In genomic region chr11:87666256-87667035, GRCm38 (mm10) we compare ENCODE assay signal across 12 mouse cellular contexts. TPM values are rescaled to one million over a fixed set of nuclear protein-coding genes. Genes with fewer than 3 reads are reported as not detected.
DNase-seq lines count a peak whose midpoint lies in the region; ATAC-seq lines count a peak whose summit lies in the region.
"Had no signal": no experiment of that assay in that cellular context is flagged by ENCODE, and none has a peak within 500 bp of the region (broad histone marks: within the 10 kb centered on the region; RNA-seq: fewer than 3 reads in every experiment).

No protein-coding gene starts in this region.

- no peak for ATAC-seq in kidney, embryonic 16.5 days (ENCODE audit: low FRiP score, low TSS enrichment)
- ATAC-seq in embryonic facial prominence, embryonic 15.5 days (ENCODE audit: insufficient number of reproducible peaks, low FRiP score, low TSS enrichment, low read depth) = no peak
- no peak for ATAC-seq in liver, embryonic 16.5 days (ENCODE audit: low read depth)
- ATAC-seq: activated CD4-positive, CD25-positive, alpha-beta regulatory T cell, adult 4 months had no signal

- 0 out of 2 replicates have a peak overlapping the region, but pooled peaks have one; percentile 34 for H3K27ac ChIP-seq in kidney, embryonic 16.5 days (ENCODE audit: low read length)
- no peak overlapping the region for H3K27ac ChIP-seq in embryonic facial prominence, embryonic 15.5 days (replicated peaks)
- peak overlapping the region; percentile 76 for H3K27ac ChIP-seq in liver, embryonic 16.5 days (ENCODE audit: low read length)
- H3K27ac ChIP-seq: forebrain, embryonic 12.5 days had no signal

- 65% methylated on average over 12 of the region's 12 CpGs for WGBS in kidney, embryonic 16.5 days
- 56% methylated on average over 12 of the region's 12 CpGs for WGBS in embryonic facial prominence, embryonic 15.5 days
- whole genome bisulfite sequencing in liver, embryonic 16.5 days (ENCODE audit: insufficient replicate concordance) = 48% methylated on average over 12 of the region's 12 CpGs

- H3K4me1 ChIP-seq in kidney, embryonic 16.5 days (ENCODE audit: insufficient read depth, low read length) = no peaks in the 10 kb centered on the region
- H3K4me1 ChIP-seq in embryonic facial prominence, embryonic 15.5 days = no peaks in the 10 kb centered on the region
- peaks cover 7% of the 10 kb centered on the region for H3K4me1 ChIP-seq in liver, embryonic 16.5 days (ENCODE audit: control insufficient read depth, low read depth, low read length)

- peaks cover 7% of the 10 kb centered on the region for H3K27me3 ChIP-seq in kidney, embryonic 16.5 days (ENCODE audit: insufficient read depth, low read length)
- no peaks in the 10 kb centered on the region; the same call in 1 of the 2 replicates for H3K27me3 ChIP-seq in embryonic facial prominence, embryonic 15.5 days
- no peaks in the 10 kb centered on the region for H3K27me3 ChIP-seq in liver, embryonic 16.5 days (ENCODE audit: control insufficient read depth, insufficient read depth, low read depth, low read length)

- peak overlapping the region; percentile 43 for H3K4me2 ChIP-seq in kidney, embryonic 16.5 days (replicated peaks; ENCODE audit: low read depth, low read length)
- peak overlapping the region; percentile 13 for H3K4me2 ChIP-seq in embryonic facial prominence, embryonic 15.5 days (replicated peaks)
- peak overlapping the region; percentile 46 for H3K4me2 ChIP-seq in liver, embryonic 16.5 days (ENCODE audit: low read depth, low read length)
- H3K4me2 ChIP-seq: forebrain, embryonic 12.5 days had no signal

- intact Hi-C loops in left cerebral cortex, postnatal 4 days (cut with DNase I) = no loop called here

- no peaks in the 10 kb centered on the region for H3K36me3 ChIP-seq in kidney, embryonic 16.5 days (ENCODE audit: insufficient read depth, low read length)
- no peaks in the 10 kb centered on the region for H3K36me3 ChIP-seq in embryonic facial prominence, embryonic 15.5 days
- H3K36me3 ChIP-seq in liver, embryonic 16.5 days (ENCODE audit: control insufficient read depth, insufficient read depth) = no peaks in the 10 kb centered on the region
- H3K36me3 ChIP-seq: forebrain, embryonic 12.5 days had no signal

- peak overlapping the region; percentile 55 for H3K9ac ChIP-seq in kidney, embryonic 16.5 days (replicated peaks; ENCODE audit: low read length)
- H3K9ac ChIP-seq in embryonic facial prominence, embryonic 15.5 days = no peak overlapping the region
- H3K9ac ChIP-seq in liver, embryonic 16.5 days (ENCODE audit: low read depth, low read length) = peak overlapping the region; percentile 27
- H3K9ac ChIP-seq: forebrain, embryonic 12.5 days had no signal

- H3K9me3 ChIP-seq in kidney, embryonic 16.5 days (ENCODE audit: low read length) = no peaks in the 10 kb centered on the region
- H3K9me3 ChIP-seq in embryonic facial prominence, embryonic 15.5 days (replicated peaks) = no peaks in the 10 kb centered on the region
- H3K9me3 ChIP-seq in liver, embryonic 16.5 days (replicated peaks; ENCODE audit: control insufficient read depth, low read length) = no peaks in the 10 kb centered on the region
- H3K9me3 ChIP-seq: forebrain, embryonic 12.5 days had no signal

- no peak for DNase-seq in kidney, postnatal 10 days
- peak; percentile 77 for DNase-seq in A20 (ENCODE audit: low read depth, low spot score)
- DNase-seq in retina, embryonic 14.5 days (ENCODE audit: low spot score) = no peak
- no peak for DNase-seq in left cerebral cortex, postnatal 4 days
- no peak for DNase-seq in cerebellum, adult 11-12 months
- DNase-seq: retina, postnatal 1 day had no signal

- H3K4me3 ChIP-seq in kidney, embryonic 16.5 days (ENCODE audit: low read length) = peak overlapping the region; percentile 36
- peak overlapping the region; percentile 19 for H3K4me3 ChIP-seq in embryonic facial prominence, embryonic 15.5 days (replicated peaks)
- H3K4me3 ChIP-seq in liver, embryonic 16.5 days (ENCODE audit: low read depth, low read length) = peak overlapping the region; percentile 42
- H3K4me3 ChIP-seq: forebrain, embryonic 12.5 days had no signal

RNA-seq across cellular contexts. Expression of gene Rnf43, which starts 3.9 kb away (rescaled TPM):
- 7.2 and 8.0 TPM in 2 replicates for polyA plus RNA-seq in kidney, embryonic 16.5 days (2015; fragmentation: Nextera tagmentation; extraction: Ambion mirVana)
- 8.7 and 9.2 TPM in 2 replicates for polyA plus RNA-seq in embryonic facial prominence, embryonic 15.5 days (2015; fragmentation: Nextera tagmentation; extraction: Ambion mirVana)
- polyA plus RNA-seq in liver, embryonic 16.5 days (2015; fragmentation: Nextera tagmentation; extraction: Ambion mirVana) = 4.8 and 5.8 TPM in 2 replicates
- 1 to 10 TPM; 2.4 to 2.5 TPM for total RNA-seq in left cerebral cortex, postnatal 4 days (2021)
- total RNA-seq: hematopoietic stem cell, adult 5-6 weeks had no signal

RNA-seq across cellular contexts. Expression of gene Hsf5, which starts 49.5 kb away (rescaled TPM):
- polyA plus RNA-seq in kidney, embryonic 16.5 days (2015; fragmentation: Nextera tagmentation; extraction: Ambion mirVana) = 0.17 and 0.32 TPM in 2 replicates
- polyA plus RNA-seq in embryonic facial prominence, embryonic 15.5 days (2015; fragmentation: Nextera tagmentation; extraction: Ambion mirVana) = 0.25 and 0.35 TPM in 2 replicates
- 0.06 TPM in 1 of 2 replicates, not detected in the other for polyA plus RNA-seq in liver, embryonic 16.5 days (2015; fragmentation: Nextera tagmentation; extraction: Ambion mirVana)
- total RNA-seq in left cerebral cortex, postnatal 4 days (2021) = under 1 TPM; 0.54 to 0.82 TPM
- total RNA-seq: hematopoietic stem cell, adult 5-6 weeks had no signal
